Mouse (Mus musculus) stomach, adult 2 months (tissue): ENCODE measurements around the gene A830005F24Rik. TPM values are rescaled to one million over a fixed set of nuclear protein-coding genes. Genes with fewer than 3 reads are reported as not detected.

Experiments used
- polyA plus RNA-seq: library from polyadenylated mRNA; depleted of rRNA; stranded (reverse); fragments of >200 nt; gene quantifications from 2 replicates; pipeline ENCODE4 v1.2.3, GENCODE M21; 2012; rRNA removed

The A830005F24Rik gene
- polyA plus RNA-seq = not detected in 2 replicates

GRCm38 (mm10) chr13:48513003-48513929 is at the start of gene A830005F24Rik, which contains the start of gene Zfp169:
Gene A830005F24Rik (plus strand): TSS chr13:48513570.
Gene Zfp169 (minus strand): TSS chr13:48513451.

Other genes with a start within 250 kb of the A830005F24Rik start
- 1.5 and 1.7 TPM in 2 replicates for gene Zfp169, start 119 bp upstream of the A830005F24Rik start, polyA plus RNA-seq
- 0.42 and 0.65 TPM in 2 replicates for gene Ptpdc1, start 112.1 kb downstream of the A830005F24Rik start, polyA plus RNA-seq
- gene Barx1, start 149.4 kb downstream of the A830005F24Rik start, polyA plus RNA-seq = 120 and 198 TPM in 2 replicates